Comparison of ENCODE assay signal across 19 mouse cellular contexts in the genomic region with DNA sequence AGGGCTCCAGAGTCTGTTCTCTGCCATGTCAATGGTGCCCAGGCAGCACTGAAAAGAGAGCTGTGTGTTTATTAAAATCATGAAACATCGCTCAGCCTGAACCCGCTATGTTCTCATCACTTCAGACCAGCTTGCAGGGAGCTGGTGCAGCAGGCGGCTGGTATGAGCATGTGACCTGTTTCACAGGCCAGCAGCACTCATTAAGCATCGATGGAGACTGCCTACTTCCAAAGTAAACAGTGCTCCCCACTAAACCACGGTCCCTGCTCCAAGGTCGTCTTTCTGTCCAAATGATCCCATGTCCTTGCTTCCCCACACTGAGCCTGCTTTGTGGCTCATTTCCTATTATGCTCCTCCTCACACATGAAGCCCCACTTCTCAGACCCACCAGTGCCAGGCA. TPM values are rescaled to one million over a fixed set of nuclear protein-coding genes. Genes with fewer than 3 reads are reported as not detected.
DNase-seq lines count a peak whose midpoint lies in the region; ATAC-seq and TF ChIP-seq lines count a peak whose summit lies in the region.
"Had no signal": no experiment of that assay in that cellular context is flagged by ENCODE, and none has a peak within 500 bp of the region (broad histone marks: within the 10 kb centered on the region; RNA-seq: fewer than 3 reads in every experiment).

No protein-coding gene starts in this region.

- no peak for TF ChIP-seq CTCF in gastrocnemius, adult 2 months (IDR thresholded peaks at IDR 0.05)
- TF ChIP-seq CTCF in heart, postnatal 0 days (IDR thresholded peaks at IDR 0.05; ENCODE audit: low read depth) = no peak
- TF ChIP-seq CTCF in layer of hippocampus, adult 2 months (conservative IDR thresholded peaks at IDR 0.05) = no peak

- WGBS in heart, postnatal 0 days = 50% methylated on average over 6 of the region's 6 CpGs
- 91% methylated on average over 6 of the region's 6 CpGs for WGBS in forebrain, embryonic 12.5 days

- peaks cover 2% of the 10 kb centered on the region; the same call in 1 of the 2 replicates for H3K4me1 ChIP-seq in heart, postnatal 0 days (ENCODE audit: control insufficient read depth, insufficient read depth)
- H3K4me1 ChIP-seq in forebrain, embryonic 12.5 days = no peaks in the 10 kb centered on the region
- H3K4me1 ChIP-seq: embryonic facial prominence, embryonic 12.5 days; limb, embryonic 10.5 days; liver, embryonic 12.5 days; midbrain, embryonic 15.5 days had no signal

- intact Hi-C loops in gastrocnemius, adult 2 months (cut with DNase I) = no loop called here
- intact Hi-C loops in heart, postnatal 25 days (cut with DNase I) = no loop called here

- H3K36me3 ChIP-seq in heart, postnatal 0 days (replicated peaks; ENCODE audit: control insufficient read depth, insufficient read depth, low read length) = peaks cover 93% of the 10 kb centered on the region
- peaks cover 93% of the 10 kb centered on the region for H3K36me3 ChIP-seq in forebrain, embryonic 12.5 days (replicated peaks)

- no peak for TF ChIP-seq EP300 in heart, postnatal 0 days (IDR thresholded peaks at IDR 0.05; ENCODE audit: low read depth)

- H3K27me3 ChIP-seq in heart, postnatal 0 days (ENCODE audit: control insufficient read depth, insufficient read depth, low read length) = no peaks in the 10 kb centered on the region
- H3K27me3 ChIP-seq in forebrain, embryonic 12.5 days = no peaks in the 10 kb centered on the region
- H3K27me3 ChIP-seq: embryonic facial prominence, embryonic 12.5 days; liver, embryonic 12.5 days; midbrain, embryonic 15.5 days had no signal

- H3K4me3 ChIP-seq in gastrocnemius, adult 2 months = no peak overlapping the region
- no peak overlapping the region for H3K4me3 ChIP-seq in heart, postnatal 0 days (ENCODE audit: low read depth, low read length)
- no peak overlapping the region for H3K4me3 ChIP-seq in layer of hippocampus, adult 2 months
- no peak overlapping the region for H3K4me3 ChIP-seq in forebrain, embryonic 12.5 days (replicated peaks)
- H3K4me3 ChIP-seq: embryonic facial prominence, embryonic 12.5 days; erythroblast, embryonic 14.5 days; limb, embryonic 10.5 days; liver, embryonic 12.5 days; midbrain, embryonic 15.5 days; myocyte had no signal

- no peak overlapping the region for H3K9ac ChIP-seq in heart, postnatal 0 days (replicated peaks; ENCODE audit: low read depth, low read length)
- H3K9ac ChIP-seq in forebrain, embryonic 12.5 days = no peak overlapping the region
- H3K9ac ChIP-seq: embryonic facial prominence, embryonic 12.5 days; liver, embryonic 12.5 days; midbrain, embryonic 15.5 days had no signal

- peak overlapping the region; percentile 36; the same call in 1 of the 2 replicates for H3K27ac ChIP-seq in gastrocnemius, adult 2 months
- peak overlapping the region; percentile 8; the same call in 1 of the 2 replicates for H3K27ac ChIP-seq in heart, postnatal 0 days (ENCODE audit: low read depth)
- H3K27ac ChIP-seq in layer of hippocampus, adult 2 months = peak overlapping the region; percentile 85
- no peak overlapping the region for H3K27ac ChIP-seq in forebrain, embryonic 12.5 days
- H3K27ac ChIP-seq: embryonic facial prominence, embryonic 12.5 days; limb, embryonic 10.5 days; liver, embryonic 12.5 days; midbrain, embryonic 15.5 days had no signal

- no peaks in the 10 kb centered on the region for H3K9me3 ChIP-seq in heart, postnatal 0 days (replicated peaks; ENCODE audit: control insufficient read depth, low read length)
- no peaks in the 10 kb centered on the region for H3K9me3 ChIP-seq in forebrain, embryonic 12.5 days
- H3K9me3 ChIP-seq: embryonic facial prominence, embryonic 12.5 days; limb, embryonic 10.5 days; liver, embryonic 12.5 days; midbrain, embryonic 15.5 days had no signal

- ATAC-seq in heart, postnatal 0 days (ENCODE audit: insufficient read depth, low read depth) = peak; percentile 49; the same call in 1 of the 2 replicates
- ATAC-seq in forebrain, embryonic 12.5 days (ENCODE audit: low FRiP score) = no peak
- ATAC-seq: forebrain, embryonic 14.5 days; hindbrain, embryonic 16.5 days; intestine, embryonic 16.5 days; liver, embryonic 12.5 days; midbrain, embryonic 15.5 days had no signal

- no peak for DNase-seq in gastrocnemius, adult 2 months
- no peak for DNase-seq in gastrocnemius, postnatal 10 days
- no peak for DNase-seq in heart, postnatal 0 days (ENCODE audit: low spot score)
- no peak for DNase-seq in heart, postnatal 25 days (ENCODE audit: low spot score)
- DNase-seq in layer of hippocampus, adult 2 months (ENCODE audit: low spot score in 2 of 2) = peak; percentile 34 to 41
- no peak for DNase-seq in layer of hippocampus, postnatal 10 days (ENCODE audit: low spot score in 2 of 2)
- DNase-seq: cerebellum, adult 9-11 months; kidney, postnatal 14 days; lung, adult 2 months had no signal

- H3K4me2 ChIP-seq in heart, postnatal 0 days (ENCODE audit: low read depth, low read length) = no peak overlapping the region
- H3K4me2 ChIP-seq in forebrain, embryonic 12.5 days = no peak overlapping the region
- H3K4me2 ChIP-seq: embryonic facial prominence, embryonic 12.5 days; liver, embryonic 12.5 days; midbrain, embryonic 15.5 days had no signal

RNA-seq across cellular contexts. Expression of gene Mfn2, which starts 14.2 kb away (rescaled TPM):
- total RNA-seq in gastrocnemius, adult 2 months (2021) = 100 to 1,000 TPM; 416 to 452 TPM
- total RNA-seq in gastrocnemius, postnatal 10 days (2021) = 100 to 1,000 TPM; 254 to 282 TPM
- total RNA-seq in heart, postnatal 0 days (2014; rRNA removed; ENCODE audit: low replicate concordance) = 251 and 256 TPM in 2 replicates
- 188 and 230 TPM in 2 replicates for polyA plus RNA-seq in heart, postnatal 0 days (2015; fragmentation: Nextera tagmentation; extraction: Ambion mirVana)
- 100 to 1,000 TPM; 689 to 706 TPM for total RNA-seq in heart, postnatal 25 days (2021)
- total RNA-seq in layer of hippocampus, adult 2 months (2021) = 100 to 1,000 TPM; 198 to 200 TPM
- 100 to 1,000 TPM; 149 to 175 TPM for total RNA-seq in layer of hippocampus, postnatal 10 days (2021)
- polyA plus RNA-seq in forebrain, embryonic 12.5 days (2016; fragmentation: Nextera tagmentation; extraction: Ambion mirVana) = 61.2 and 63.1 TPM in 2 replicates

RNA-seq across cellular contexts. Expression of gene Fv1, which starts 21.6 kb away (rescaled TPM):
- total RNA-seq in gastrocnemius, adult 2 months (2021) = 1 to 10 TPM; 7.3 to 7.7 TPM
- 1 to 10 TPM; 3.2 to 4.6 TPM for total RNA-seq in gastrocnemius, postnatal 10 days (2021)
- 3.2 and 9.4 TPM in 2 replicates for total RNA-seq in heart, postnatal 0 days (2014; rRNA removed; ENCODE audit: low replicate concordance)
- polyA plus RNA-seq in heart, postnatal 0 days (2015; fragmentation: Nextera tagmentation; extraction: Ambion mirVana) = 5.9 and 6.1 TPM in 2 replicates
- total RNA-seq in heart, postnatal 25 days (2021) = 10 to 100 TPM; 23.8 to 26.4 TPM
- total RNA-seq in layer of hippocampus, adult 2 months (2021) = 1 to 10 TPM; 8.8 to 9.5 TPM
- total RNA-seq in layer of hippocampus, postnatal 10 days (2021) = 1 to 10 TPM; 7.3 to 8.2 TPM
- 17.3 and 20.5 TPM in 2 replicates for polyA plus RNA-seq in forebrain, embryonic 12.5 days (2016; fragmentation: Nextera tagmentation; extraction: Ambion mirVana)
- polyA plus RNA-seq: erythroblast, embryonic 14.5 days had no signal

RNA-seq across cellular contexts. Expression of gene Miip, which starts 21.7 kb away (rescaled TPM):
- total RNA-seq in gastrocnemius, adult 2 months (2021) = 1 to 10 TPM; 5.1 to 5.5 TPM
- 1 to 10 TPM; 6.2 to 9.2 TPM for total RNA-seq in gastrocnemius, postnatal 10 days (2021)
- 24.0 and 73.6 TPM in 2 replicates for total RNA-seq in heart, postnatal 0 days (2014; rRNA removed; ENCODE audit: low replicate concordance)
- polyA plus RNA-seq in heart, postnatal 0 days (2015; fragmentation: Nextera tagmentation; extraction: Ambion mirVana) = 18.0 and 19.2 TPM in 2 replicates
- total RNA-seq in heart, postnatal 25 days (2021) = 1 to 10 TPM; 6.9 to 8.0 TPM
- total RNA-seq in layer of hippocampus, adult 2 months (2021) = 10 to 100 TPM; 19.9 to 26.5 TPM
- 10 to 100 TPM; 20.3 to 25.1 TPM for total RNA-seq in layer of hippocampus, postnatal 10 days (2021)
- polyA plus RNA-seq in forebrain, embryonic 12.5 days (2016; fragmentation: Nextera tagmentation; extraction: Ambion mirVana) = 53.8 and 61.4 TPM in 2 replicates

RNA-seq across cellular contexts. Expression of gene Zfp933, which starts 42.2 kb away (rescaled TPM):
- 1 to 10 TPM; 8.6 to 9.5 TPM for total RNA-seq in gastrocnemius, adult 2 months (2021)
- 1 to 10 TPM; 7.2 to 8.5 TPM for total RNA-seq in gastrocnemius, postnatal 10 days (2021)
- total RNA-seq in heart, postnatal 0 days (2014; rRNA removed; ENCODE audit: low replicate concordance) = 3.4 and 3.5 TPM in 2 replicates
- 5.1 and 7.1 TPM in 2 replicates for polyA plus RNA-seq in heart, postnatal 0 days (2015; fragmentation: Nextera tagmentation; extraction: Ambion mirVana)
- 10 to 100 TPM; 11.4 to 11.8 TPM for total RNA-seq in heart, postnatal 25 days (2021)
- 10 to 100 TPM; 22.3 to 22.6 TPM for total RNA-seq in layer of hippocampus, adult 2 months (2021)
- total RNA-seq in layer of hippocampus, postnatal 10 days (2021) = 10 to 100 TPM; 18.4 to 21.2 TPM
- 6.1 TPM in 2 replicates for polyA plus RNA-seq in forebrain, embryonic 12.5 days (2016; fragmentation: Nextera tagmentation; extraction: Ambion mirVana)
- polyA plus RNA-seq: erythroblast, embryonic 14.5 days had no signal

RNA-seq across cellular contexts. Expression of gene Plod1, which starts 46.2 kb away (rescaled TPM):
- total RNA-seq in gastrocnemius, adult 2 months (2021) = 10 to 100 TPM; 17.1 to 25.9 TPM
- total RNA-seq in gastrocnemius, postnatal 10 days (2021) = 10 to 100 TPM; 50.6 to 55.3 TPM
- 84.0 and 107 TPM in 2 replicates for total RNA-seq in heart, postnatal 0 days (2014; rRNA removed; ENCODE audit: low replicate concordance)
- polyA plus RNA-seq in heart, postnatal 0 days (2015; fragmentation: Nextera tagmentation; extraction: Ambion mirVana) = 48.9 and 55.6 TPM in 2 replicates
- total RNA-seq in heart, postnatal 25 days (2021) = 10 to 100 TPM; 79.5 to 97.6 TPM
- total RNA-seq in layer of hippocampus, adult 2 months (2021) = 10 to 100 TPM; 16.4 to 21.5 TPM
- 10 to 100 TPM; 24.0 to 26.0 TPM for total RNA-seq in layer of hippocampus, postnatal 10 days (2021)
- polyA plus RNA-seq in forebrain, embryonic 12.5 days (2016; fragmentation: Nextera tagmentation; extraction: Ambion mirVana) = 21.6 and 24.9 TPM in 2 replicates

Comparison
In these comparisons a context has a peak if more than half of its experiments do, and no peak if none do; other contexts are left out.
1. DNase-seq: peak in layer of hippocampus, adult 2 months (2 of 2); none in gastrocnemius, adult 2 months (single experiment), gastrocnemius, postnatal 10 days (single experiment), heart, postnatal 0 days (single experiment), heart, postnatal 25 days (single experiment) and layer of hippocampus, postnatal 10 days (0 of 2).